ENCODE assay signal across 8 mouse cellular contexts in the genomic region with DNA sequence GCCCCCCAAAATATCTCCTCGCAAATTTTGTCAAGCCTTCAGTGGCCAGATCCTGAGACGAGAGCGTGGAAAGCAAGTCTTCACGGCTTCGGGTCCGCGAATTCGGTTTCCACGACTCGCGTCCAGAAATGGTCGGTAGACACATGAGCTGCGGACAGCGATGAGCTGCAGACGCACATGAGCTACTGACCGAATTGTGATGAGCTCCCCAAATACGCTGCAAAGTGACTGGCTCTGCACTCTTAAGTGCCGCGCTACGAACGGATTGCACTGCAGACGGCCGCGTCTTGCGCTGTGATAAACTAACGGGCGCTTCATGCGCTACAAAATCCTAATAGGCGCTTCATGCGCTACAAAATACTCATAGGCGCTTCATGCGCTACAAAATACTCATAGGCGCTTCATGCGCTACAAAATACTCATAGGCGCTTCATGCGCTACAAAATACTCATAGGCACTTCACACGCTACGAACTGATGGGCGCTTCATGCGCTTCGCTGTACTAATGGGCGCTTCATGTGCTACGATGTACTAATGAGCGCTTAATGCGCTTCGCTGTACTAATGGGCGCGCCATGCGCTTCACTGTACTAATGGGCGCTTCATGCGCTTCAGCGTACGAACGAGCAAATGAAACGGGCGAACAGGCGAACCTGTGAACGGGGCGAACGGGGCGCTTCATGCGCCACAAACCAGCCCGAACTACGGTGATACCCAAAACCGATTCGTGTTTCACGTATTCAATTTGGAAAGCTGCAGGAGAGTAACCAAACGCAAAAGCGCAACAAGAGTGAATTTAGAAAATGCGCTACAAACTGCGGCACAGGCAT. TPM values are rescaled to one million over a fixed set of nuclear protein-coding genes. Genes with fewer than 3 reads are reported as not detected.
DNase-seq lines count a peak whose midpoint lies in the region; ATAC-seq lines count a peak whose summit lies in the region.

No protein-coding gene starts in this region.

- DNase-seq in thymus, postnatal 0 days (ENCODE audit: low spot score), result peak; percentile 55
- no peak for DNase-seq in thymus, adult 18-20 months
- DNase-seq in embryo, embryonic 11 days, result peak; percentile 84
- peak; percentile 2 to 29 for DNase-seq in heart, adult 9 months (ENCODE audit: low spot score in 2 of 2)
- DNase-seq in splenic B cell, adult 2 months (ENCODE audit: low read depth, low spot score), result peak; percentile 71

- H3K36me3 ChIP-seq in kidney, embryonic 14.5 days (ENCODE audit: control insufficient read depth, insufficient read depth, low read length), result no peaks in the 10 kb centered on the region
- 0 out of 2 replicates have a peak, but pooled peaks cover 4% of the 10 kb centered on the region for H3K36me3 ChIP-seq in limb, embryonic 12.5 days
- H3K36me3 ChIP-seq in midbrain, embryonic 12.5 days, result no peaks in the 10 kb centered on the region
- no peaks in the 10 kb centered on the region for H3K36me3 ChIP-seq in splenic B cell, adult 2 months (ENCODE audit: control insufficient read depth, insufficient read depth, low read length, poor library complexity, severe bottlenecking)

- peaks cover 18% of the 10 kb centered on the region for H3K9me3 ChIP-seq in kidney, embryonic 14.5 days (ENCODE audit: control insufficient read depth, low read length)
- H3K9me3 ChIP-seq in limb, embryonic 12.5 days, result peaks cover 29% of the 10 kb centered on the region
- H3K9me3 ChIP-seq in midbrain, embryonic 12.5 days, result peaks cover 14% of the 10 kb centered on the region

- peak overlapping the region; percentile 44 for H3K4me3 ChIP-seq in kidney, embryonic 14.5 days (ENCODE audit: low read length)
- peak overlapping the region; percentile 49 for H3K4me3 ChIP-seq in limb, embryonic 12.5 days (replicated peaks)
- peak overlapping the region; percentile 55 for H3K4me3 ChIP-seq in midbrain, embryonic 12.5 days

- 54% methylated on average over 71 of the region's 71 CpGs for WGBS in kidney, embryonic 14.5 days
- WGBS in limb, embryonic 12.5 days, result 55% methylated on average over 71 of the region's 71 CpGs
- 55% methylated on average over 71 of the region's 71 CpGs for WGBS in midbrain, embryonic 12.5 days

- H3K9ac ChIP-seq in kidney, embryonic 14.5 days (ENCODE audit: low read depth, low read length), result peak overlapping the region; percentile 42; the same call in 1 of the 2 replicates
- peak overlapping the region; percentile 53 for H3K9ac ChIP-seq in limb, embryonic 12.5 days (replicated peaks)
- H3K9ac ChIP-seq in midbrain, embryonic 12.5 days (replicated peaks), result peak overlapping the region; percentile 25; the same call in 1 of the 2 replicates

- no peaks in the 10 kb centered on the region for H3K27me3 ChIP-seq in kidney, embryonic 14.5 days (ENCODE audit: control insufficient read depth, insufficient read depth, low read length)
- no peaks in the 10 kb centered on the region for H3K27me3 ChIP-seq in limb, embryonic 12.5 days
- no peaks in the 10 kb centered on the region for H3K27me3 ChIP-seq in midbrain, embryonic 12.5 days
- H3K27me3 ChIP-seq in splenic B cell, adult 2 months (ENCODE audit: control insufficient read depth, insufficient read depth, low read length, poor library complexity, severe bottlenecking), result no peaks in the 10 kb centered on the region

- peak overlapping the region; percentile 8; the same call in 1 of the 2 replicates for H3K27ac ChIP-seq in kidney, embryonic 14.5 days (ENCODE audit: low read depth, low read length)
- peak overlapping the region; percentile 77 for H3K27ac ChIP-seq in limb, embryonic 12.5 days
- H3K27ac ChIP-seq in midbrain, embryonic 12.5 days (replicated peaks), result peak overlapping the region; percentile 16

- peak; percentile 26; the same call in 1 of the 2 replicates for ATAC-seq in kidney, embryonic 14.5 days (ENCODE audit: low FRiP score, low TSS enrichment)
- ATAC-seq in limb, embryonic 12.5 days (ENCODE audit: insufficient number of reproducible peaks, insufficient read depth, low FRiP score, low TSS enrichment, low read depth), result no peak
- peak; percentile 35; the same call in 1 of the 2 replicates for ATAC-seq in midbrain, embryonic 12.5 days (ENCODE audit: low FRiP score, low read depth)

- H3K4me1 ChIP-seq in kidney, embryonic 14.5 days (ENCODE audit: control insufficient read depth, insufficient read depth, low read length), result no peaks in the 10 kb centered on the region
- H3K4me1 ChIP-seq in limb, embryonic 12.5 days (replicated peaks), result peaks cover 7% of the 10 kb centered on the region; the same call in 1 of the 2 replicates
- peaks cover 1% of the 10 kb centered on the region; the same call in 1 of the 2 replicates for H3K4me1 ChIP-seq in midbrain, embryonic 12.5 days

- peak overlapping the region; percentile 52 for H3K4me2 ChIP-seq in kidney, embryonic 14.5 days (replicated peaks; ENCODE audit: low read depth, low read length)
- peak overlapping the region; percentile 62 for H3K4me2 ChIP-seq in limb, embryonic 12.5 days
- peak overlapping the region; percentile 61 for H3K4me2 ChIP-seq in midbrain, embryonic 12.5 days (replicated peaks)

RNA-seq across cellular contexts. Expression of gene Peg10, which starts 0.8 kb away (rescaled TPM):
- 0.17 and 0.19 TPM in 2 replicates for polyA plus RNA-seq in thymus, postnatal 0 days (2015; fragmentation: Nextera tagmentation; extraction: Ambion mirVana)
- polyA plus RNA-seq in kidney, embryonic 14.5 days (2014; fragmentation: Nextera tagmentation; extraction: Ambion mirVana), result 7.9 and 12.5 TPM in 2 replicates
- polyA plus RNA-seq in limb, embryonic 12.5 days (2016; fragmentation: Nextera tagmentation; extraction: Ambion mirVana), result 9.1 and 11.4 TPM in 2 replicates
- polyA plus RNA-seq in midbrain, embryonic 12.5 days (2016; fragmentation: Nextera tagmentation; extraction: Ambion mirVana), result 6.4 and 7.6 TPM in 2 replicates

RNA-seq across cellular contexts. Expression of gene Sgce, which starts 0.9 kb away (rescaled TPM):
- polyA plus RNA-seq in thymus, postnatal 0 days (2015; fragmentation: Nextera tagmentation; extraction: Ambion mirVana), result 9.7 and 10.2 TPM in 2 replicates
- polyA plus RNA-seq in kidney, embryonic 14.5 days (2014; fragmentation: Nextera tagmentation; extraction: Ambion mirVana), result 35.4 and 40.1 TPM in 2 replicates
- 57.5 TPM in 2 replicates for polyA plus RNA-seq in limb, embryonic 12.5 days (2016; fragmentation: Nextera tagmentation; extraction: Ambion mirVana)
- polyA plus RNA-seq in midbrain, embryonic 12.5 days (2016; fragmentation: Nextera tagmentation; extraction: Ambion mirVana), result 62.6 and 67.3 TPM in 2 replicates

Comparison
In these comparisons a context has a peak if more than half of its experiments do, and no peak if none do; other contexts are left out.
1. DNase-seq: peak in thymus, postnatal 0 days (single experiment), embryo, embryonic 11 days (single experiment), heart, adult 9 months (2 of 2) and splenic B cell, adult 2 months (single experiment); none in thymus, adult 18-20 months (0 of 2).
2. H3K27ac ChIP-seq: peak in every context shown above with its lines; median percentile 77 in limb, embryonic 12.5 days; 16 in midbrain, embryonic 12.5 days; 8 in kidney, embryonic 14.5 days.
3. Peak in every context shown above with its lines, with median percentiles within 50 percentile points of each other: H3K4me2 ChIP-seq, H3K4me3 ChIP-seq and H3K9ac ChIP-seq.